Mouse (Mus musculus): ENCODE measurements at regions not wholly inside any gene's neighbourhood (a gene's known extent, or its start where the extent isn't known, plus 50 kb on each side); places are given as distances from the start of the nearest gene placed in this dataset.

- TF ChIP-seq MAFK (IDR thresholded peaks at IDR 0.05; ENCODE audit: insufficient read depth, low read depth, low read length) (no peak), ZNF384 (IDR thresholded peaks at IDR 0.05; ENCODE audit: low read depth, low read length) (no peak)
Observed at GRCm38 (mm10) chr13:111985406-111985805, 176.6 kb upstream of the Map3k1 start.

All from ES-E14 (cell line).